Mouse (Mus musculus) naive thymus-derived CD4-positive, alpha-beta T cell, adult 2 months (primary cell): ENCODE data around the gene Yrdc.

Source experiments
- DNase-seq: peaks from one replicate; pipeline ENCODE4 v3.0.0-alpha.2; 2011; ENCODE audit warnings: low read depth

Yrdc gene

DNA sequence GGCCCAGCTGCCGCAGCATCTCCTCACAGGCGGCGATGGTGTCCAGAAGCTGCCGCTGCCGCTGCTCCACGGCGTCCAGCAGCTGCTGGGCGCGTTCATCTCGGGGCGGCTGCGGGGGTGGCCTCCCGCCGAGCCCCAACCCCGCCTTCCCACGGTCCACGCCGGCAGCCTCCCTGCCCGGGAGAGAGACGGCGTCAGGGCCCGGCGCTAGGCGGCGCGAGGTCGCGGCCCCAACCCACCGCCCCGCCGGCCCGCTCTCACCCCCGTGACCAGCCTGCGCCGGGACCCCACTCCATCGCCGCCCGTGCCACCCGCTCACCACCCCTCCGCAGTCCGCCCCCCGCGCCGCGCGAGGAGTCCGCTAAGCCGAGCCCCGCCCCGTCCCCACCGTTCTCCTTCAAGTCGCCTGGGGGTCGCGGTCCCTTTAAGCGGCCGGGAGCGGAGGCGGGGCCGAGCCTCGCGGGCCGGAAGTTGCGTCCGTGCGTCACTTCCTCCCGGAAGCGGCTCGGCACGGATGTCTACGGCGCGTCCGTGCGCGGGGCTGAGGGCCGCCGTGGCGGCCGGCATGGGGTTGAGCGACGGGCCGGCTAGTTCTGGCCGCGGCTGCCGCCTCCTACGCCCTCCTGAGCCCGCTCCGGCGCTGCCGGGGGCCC is at the start of gene Yrdc:
TSS of gene Yrdc (plus strand) at position 419 of the 653 bp plus-strand sequence.
- peak; percentile 94 for DNase-seq

DNA sequence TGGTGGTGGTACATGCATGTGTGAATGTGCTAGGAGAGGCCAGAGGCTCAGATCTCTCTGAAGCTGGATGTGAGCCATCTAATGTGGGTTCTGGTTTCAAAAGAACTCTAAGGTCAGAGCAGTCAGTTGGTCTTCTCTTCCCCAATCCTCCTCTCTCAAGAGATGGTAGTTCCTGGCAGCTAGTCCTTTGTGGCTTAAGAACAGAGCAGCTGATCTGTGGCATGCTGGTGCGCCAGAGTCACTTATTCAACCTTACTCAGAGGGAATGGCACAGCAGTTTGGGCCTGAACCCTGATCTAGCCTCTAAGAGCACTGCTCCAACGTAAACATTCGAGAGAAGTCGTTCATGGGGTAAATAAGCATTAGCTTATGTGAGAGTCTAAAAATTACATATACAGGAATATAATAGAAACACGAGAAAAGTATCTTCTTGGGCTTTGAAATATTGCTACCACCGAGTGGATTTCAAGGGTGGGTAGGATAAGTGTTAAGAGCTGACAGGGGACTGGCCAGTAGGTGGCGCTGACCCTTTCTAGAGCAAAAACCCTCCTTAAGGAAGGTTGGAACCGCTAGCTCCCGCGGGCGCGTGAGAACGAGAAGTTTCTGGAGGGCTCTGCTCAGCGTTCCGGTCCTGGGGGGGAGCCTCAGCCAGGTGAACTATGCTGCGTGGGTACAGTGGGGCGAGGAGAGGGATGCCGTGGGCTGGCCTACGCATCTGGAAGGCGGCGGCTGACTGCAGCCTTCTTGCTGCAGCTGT is 48.7 kb upstream of the Yrdc start, which contains the start of gene Mtf1:
TSS of gene Mtf1 (plus strand) at position 553 of the 757 bp plus-strand sequence.
- peak; percentile 92 for DNase-seq

DNA sequence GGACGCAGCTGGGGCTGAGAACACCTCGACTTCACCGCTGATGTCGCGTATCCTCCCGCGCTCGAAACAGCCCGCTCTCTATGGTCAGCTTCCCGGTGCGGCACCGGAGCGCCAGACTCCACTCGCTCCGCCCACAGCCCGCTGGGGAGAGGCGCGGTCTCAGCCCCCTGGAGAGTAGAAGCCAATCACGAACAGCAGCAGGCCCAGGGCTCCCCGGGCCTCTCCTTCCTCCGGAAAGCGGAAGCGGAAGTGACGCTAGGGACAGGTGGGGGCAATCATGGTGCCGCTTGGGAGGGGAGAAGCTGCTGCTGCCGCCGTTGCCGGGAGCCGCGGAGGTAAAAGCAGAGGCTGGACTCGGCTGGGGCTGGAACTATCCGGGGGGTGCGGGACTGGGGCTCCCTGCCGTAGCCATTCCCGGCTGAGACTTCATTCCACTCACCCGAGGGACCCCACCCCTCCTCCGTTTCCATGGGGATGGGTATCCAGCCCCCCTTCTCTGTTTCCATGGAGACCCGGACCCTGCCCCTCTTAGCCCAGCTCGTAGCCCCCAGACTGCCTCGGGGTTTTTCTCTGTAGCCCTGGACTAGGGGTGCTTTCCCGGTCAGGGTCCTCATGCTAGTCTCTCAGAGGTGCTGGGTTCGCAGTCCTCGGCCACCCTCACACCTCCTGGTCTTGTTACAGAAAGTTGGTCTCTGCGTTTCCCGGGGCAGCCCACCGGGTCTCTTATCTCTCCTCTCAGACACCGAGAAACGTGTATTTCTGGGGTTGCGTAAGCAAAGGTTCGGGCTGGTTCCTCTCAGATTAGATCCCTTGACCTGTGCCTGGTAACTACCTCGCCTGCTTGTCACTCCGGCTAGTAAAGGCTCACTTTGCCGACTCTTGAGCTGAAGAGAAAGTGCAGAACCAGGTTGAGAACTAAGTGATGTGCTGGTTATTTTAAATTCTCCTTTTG is 47.9 kb upstream of the Yrdc start:
- DNase-seq = peak; percentile 98

DNA sequence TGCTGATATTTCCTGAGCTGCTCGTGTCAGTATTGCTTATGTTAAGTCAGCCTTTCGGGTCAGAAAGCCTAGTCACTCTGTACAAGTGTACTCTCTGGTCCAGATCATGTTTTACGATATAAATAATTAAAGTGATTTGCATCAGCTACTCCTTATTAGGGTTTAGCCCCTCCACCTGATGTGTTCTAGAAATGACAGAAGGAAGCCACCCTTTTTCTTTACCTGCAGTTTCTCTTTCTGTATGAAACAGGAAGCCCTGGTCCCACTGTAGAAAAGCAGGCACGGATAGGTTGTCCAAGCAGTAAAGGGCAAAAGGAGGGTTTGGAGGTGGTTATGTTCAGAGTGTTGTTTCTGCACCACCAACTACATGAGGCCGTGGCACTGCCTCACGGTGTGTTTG is 47.1 kb upstream of the Yrdc start:
- DNase-seq = no peak

DNA sequence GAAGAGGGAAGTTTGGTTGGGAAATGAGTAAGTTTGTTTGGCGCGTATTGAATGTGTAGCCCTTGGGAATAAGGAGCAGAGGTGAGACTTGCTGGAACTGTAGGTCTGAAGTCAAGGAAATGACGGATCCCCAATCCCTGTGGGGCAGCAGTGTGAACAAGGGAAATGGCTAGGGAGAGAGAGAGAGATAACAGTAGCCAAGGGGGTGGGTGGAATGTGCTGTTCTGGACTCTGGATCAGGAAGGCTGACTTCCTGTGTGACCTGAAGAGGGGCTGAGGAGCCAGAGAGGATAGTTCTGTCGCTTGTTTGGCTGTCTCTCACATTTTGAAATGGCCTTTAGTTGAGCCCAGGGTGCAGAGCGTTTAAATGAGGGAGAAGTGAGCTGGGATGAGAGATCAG is 42.0 kb upstream of the Yrdc start:
- DNase-seq = no peak

DNA sequence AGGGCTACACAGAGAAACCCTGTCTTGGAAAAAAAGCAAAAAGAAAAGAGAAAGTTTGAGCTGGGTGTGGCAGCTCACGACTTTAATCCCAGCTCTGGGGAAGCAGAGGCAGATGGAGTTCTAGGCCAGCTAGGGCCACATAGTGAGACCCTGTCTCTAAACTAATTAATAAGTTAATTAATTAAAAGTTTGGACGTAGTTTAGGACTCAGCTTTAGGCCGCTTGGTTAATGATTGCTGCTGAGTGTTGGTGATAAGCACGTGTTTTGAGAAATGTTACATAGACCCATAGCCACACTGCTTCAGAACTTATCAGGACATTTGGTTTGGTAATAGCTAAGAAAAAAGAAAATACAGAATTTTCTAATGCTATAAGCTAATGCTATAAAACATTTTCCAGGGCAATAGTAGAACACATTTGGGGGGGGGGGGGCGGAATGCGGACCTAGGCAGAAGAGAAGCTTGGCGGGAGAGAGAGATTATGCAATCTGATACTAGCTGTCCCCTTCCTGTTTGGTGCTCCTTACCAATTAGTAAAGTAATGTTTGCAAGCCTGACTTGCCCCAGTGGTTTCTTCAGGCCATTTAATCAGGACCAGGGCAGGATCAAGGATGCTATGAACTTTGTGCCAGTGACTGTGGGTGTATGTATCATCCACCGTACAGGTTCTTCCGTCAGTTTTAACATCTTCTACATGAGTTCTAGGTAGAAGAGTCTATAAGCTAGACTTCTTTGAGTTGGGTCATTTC is 41.2 kb upstream of the Yrdc start:
- no peak for DNase-seq

DNA sequence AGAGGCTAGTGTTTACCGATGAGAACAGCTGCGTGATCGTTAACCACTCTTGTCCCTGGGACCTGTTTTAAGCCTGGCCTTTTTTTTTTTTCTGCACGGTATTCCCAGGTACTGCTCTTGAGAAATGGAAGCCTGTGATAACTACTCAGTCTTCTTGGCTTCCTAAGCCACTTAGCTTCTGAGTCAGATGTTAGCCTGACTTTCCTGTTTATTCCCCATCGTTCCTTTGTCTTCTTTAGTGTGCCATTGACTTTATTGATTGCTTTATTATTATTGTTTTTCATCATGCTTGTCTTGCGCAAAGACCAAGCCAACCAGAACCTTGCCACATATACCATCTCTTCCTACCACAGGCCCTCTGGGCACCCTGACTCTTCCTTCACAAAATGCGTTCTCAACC is 40.4 kb upstream of the Yrdc start:
- DNase-seq = no peak

DNA sequence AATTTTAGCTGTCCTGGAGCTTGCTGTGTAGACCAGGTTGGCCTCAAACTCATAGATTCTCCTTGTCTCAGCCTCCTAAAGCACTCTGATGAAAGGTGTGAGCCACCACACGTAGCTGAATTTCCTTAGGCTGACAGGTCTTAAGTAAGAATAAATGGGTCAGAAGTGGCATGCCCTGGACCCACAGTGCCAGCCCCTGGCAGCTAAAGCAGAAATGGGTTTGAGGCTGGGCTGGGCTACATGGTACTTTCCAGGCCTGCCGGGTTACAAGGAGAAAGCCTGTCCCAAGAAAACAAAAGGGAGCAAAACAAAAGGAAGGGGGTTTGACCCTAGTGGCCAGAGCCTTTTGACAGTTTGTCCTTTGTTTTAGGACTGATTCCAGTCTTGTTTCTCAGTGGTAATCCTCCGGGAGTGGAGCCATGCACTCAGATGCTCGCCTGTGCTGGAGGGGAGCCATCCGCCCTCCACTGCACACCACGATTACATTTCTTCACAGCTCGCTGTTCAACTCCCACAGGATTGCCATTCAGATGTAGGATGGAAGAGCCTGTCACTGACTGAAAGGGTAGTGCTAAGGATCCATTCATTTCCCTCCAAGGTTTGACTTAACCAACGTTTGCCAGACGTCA is 39.0 kb upstream of the Yrdc start:
- no peak for DNase-seq

DNA sequence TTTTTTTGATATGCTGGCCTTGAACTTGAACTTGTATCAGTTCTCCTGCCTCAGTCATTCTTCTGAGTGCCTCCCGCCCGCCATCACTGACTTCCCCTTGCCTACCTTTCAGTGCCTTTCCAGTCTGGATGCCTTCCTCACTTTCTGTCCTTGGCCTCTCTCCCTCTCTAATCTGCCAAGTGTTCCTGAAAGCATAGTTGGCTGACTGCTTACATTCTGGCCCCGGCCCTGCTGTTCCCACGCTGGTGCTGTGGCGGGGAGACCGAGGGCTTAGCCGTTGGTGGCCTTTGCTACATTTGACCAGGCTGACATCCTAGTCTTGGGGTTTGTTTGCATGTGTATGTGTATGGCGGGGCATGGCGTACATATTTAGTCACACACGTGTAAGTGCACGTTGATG is 34.6 kb upstream of the Yrdc start:
- DNase-seq = no peak

DNA sequence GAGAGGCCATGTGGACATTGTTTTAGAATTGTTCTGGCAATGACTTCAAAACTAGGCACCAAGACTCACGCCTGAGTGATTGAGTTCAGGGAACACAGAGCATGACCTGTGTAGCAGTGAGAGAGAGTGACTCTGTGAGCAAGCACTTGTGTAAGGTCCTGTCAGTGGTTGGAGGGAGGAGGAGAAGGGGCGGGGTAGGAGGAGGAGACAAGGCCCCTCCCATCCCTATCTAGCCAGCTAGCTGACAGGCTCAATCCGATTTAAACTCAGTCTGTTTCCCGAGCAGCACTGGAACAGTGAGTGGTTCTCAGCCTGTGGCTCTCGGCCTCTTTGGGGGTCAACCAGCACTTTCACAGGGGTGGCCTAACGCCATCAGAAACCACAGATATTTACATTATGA is 32.7 kb upstream of the Yrdc start:
- no peak for DNase-seq

DNA sequence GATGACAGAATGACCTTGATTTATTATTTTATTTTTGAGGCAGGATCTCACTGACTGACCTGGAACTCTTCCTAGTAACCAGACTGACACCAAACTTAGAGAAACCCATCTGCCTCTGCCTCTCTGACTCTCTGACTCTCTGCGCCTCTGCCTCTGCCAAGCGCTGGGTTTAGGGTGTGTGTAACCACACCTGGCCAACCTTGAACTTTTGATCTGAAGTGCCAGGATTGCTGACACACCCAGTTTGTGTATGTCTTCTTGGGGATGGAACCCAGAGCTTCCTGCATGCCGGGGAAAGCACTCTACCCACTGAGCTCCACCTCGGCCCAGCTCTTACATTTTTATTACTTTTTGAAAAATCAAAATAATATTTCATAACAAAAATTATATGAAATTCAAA is 31.6 kb upstream of the Yrdc start:
- no peak for DNase-seq

DNA sequence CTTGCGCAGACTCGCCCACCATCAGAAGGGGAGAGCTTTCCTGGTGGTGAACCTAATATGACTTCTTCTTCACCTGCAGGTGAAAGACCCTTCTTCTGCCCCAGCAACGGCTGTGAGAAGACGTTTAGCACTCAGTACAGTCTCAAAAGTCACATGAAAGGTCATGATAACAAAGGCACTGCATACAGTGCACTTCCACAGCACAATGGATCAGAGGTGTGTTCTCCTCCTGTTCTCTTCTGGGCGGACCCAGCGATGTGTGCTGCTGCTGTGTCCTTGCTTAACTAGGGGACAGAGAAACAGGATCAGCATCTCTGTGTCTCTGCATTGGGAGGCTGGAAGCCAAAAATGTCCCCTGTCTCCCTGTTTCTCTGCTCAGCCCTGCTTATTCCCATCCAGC is 25.5 kb upstream of the Yrdc start:
- no peak for DNase-seq

DNA sequence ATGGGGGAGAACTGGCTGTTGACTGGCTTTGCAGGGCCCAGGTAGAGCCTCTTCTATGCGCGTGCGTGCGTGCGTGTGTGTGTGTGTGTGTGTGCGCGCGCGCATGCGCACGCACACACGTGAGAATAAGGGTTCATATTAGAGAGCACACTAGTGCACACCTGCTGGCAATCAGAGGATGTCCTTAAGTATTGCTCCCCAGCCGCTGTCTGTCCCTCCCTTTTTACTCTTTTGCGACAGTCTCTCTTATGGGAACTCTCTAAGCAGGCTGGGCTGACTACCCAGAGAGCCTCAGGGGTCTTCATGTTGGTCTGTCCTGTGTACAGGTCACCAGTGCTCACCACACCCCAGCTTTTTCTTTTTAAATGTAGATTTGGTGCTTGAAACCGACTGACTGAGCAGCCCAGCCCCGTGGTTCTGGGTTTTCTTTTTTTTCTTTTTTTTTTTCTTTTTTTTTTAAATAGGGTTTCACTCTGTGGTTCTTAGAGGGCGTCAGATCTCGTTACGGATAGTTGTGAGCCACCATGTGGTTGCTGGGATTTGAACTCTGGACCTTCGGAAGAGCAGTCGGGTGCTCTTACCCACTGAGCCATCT is 25.0 kb upstream of the Yrdc start:
- no peak for DNase-seq

DNA sequence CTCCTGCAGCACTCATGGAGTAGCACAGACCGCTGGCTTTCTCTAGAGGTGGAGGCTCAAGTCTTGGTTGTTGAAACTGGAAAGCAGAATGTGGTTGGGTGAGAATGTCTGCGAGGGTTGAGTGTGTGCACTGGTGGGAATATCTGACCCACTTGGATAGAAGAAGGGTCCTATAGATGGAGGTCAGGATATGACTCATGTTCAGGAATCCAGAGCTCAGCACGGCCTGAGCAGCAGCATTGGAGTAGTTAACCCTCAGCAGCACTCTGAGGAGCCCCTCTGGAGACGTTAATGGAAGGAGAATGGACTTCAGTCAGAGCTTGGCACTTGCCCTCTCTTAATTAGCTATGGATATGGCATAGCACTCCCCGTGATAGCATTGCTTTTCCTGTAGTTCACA is 20.8 kb upstream of the Yrdc start:
- no peak for DNase-seq

DNA sequence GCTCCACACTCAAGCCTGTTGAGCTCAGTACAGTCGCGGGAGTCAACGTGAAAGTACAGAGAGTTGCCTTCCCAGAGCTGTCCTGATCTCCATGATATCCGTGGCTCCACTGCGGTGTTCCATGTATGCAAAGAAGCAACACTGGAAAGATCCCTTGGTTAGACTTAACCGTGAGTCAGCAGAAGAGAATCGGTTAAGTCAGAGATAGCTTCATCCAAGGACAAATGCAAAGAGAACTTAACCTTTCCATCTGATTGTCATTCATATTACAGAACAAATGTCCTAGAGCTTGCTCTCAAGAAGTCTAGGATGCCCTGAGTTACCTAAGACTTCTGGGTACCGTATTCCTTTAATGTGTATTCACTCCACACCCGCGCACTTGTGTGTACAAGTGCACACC is 17.7 kb upstream of the Yrdc start:
- no peak for DNase-seq

DNA sequence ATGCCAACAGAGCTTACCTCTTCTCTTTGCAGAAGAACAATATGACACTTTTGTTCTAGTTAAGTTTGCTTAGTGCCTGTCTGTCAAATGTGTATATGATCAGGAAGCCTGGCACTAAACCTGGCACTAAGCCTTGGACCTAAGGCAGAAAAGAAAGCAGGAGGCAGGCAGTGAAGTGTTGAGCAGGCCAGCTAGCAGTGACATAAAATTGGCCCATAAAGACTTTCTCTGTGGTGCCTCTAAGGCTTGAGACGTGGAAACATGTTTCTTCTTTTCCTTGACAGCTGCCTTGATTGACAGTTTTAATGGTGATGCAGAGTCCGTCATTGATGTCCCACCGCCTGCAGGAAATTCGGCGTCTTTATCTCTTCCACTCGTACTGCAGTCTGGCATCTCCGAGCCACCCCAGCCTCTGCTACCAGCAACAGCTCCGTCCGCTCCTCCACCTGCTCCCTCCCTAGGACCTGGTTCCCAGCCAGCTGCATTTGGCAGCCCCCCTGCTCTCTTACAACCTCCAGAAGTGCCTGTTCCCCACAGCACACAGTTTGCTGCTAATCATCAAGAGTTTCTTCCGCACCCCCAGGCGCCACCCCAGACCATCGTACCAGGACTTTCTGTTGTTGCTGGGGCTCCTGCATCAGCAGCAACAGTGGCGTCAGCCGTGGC is 12.3 kb upstream of the Yrdc start:
- DNase-seq = no peak

DNA sequence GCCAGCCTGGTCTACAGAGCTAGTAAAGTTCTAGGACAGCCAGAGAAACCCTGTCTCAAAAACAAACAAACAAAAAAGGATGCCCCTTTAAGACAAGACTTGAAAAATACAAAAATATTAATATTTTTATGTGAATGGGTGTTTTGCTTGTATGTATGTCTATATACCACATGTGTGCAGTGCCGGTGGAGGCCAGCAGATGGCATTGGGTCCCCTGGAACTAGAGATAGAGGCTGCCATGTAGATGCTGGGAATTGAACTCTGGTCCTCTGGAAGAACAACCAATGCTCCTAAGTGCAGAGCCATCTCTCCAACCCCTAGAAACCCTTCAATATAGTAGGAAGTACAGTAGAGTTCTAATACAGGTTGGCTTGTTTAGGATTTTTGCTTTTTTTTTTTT is 9.5 kb upstream of the Yrdc start:
- DNase-seq = no peak

DNA sequence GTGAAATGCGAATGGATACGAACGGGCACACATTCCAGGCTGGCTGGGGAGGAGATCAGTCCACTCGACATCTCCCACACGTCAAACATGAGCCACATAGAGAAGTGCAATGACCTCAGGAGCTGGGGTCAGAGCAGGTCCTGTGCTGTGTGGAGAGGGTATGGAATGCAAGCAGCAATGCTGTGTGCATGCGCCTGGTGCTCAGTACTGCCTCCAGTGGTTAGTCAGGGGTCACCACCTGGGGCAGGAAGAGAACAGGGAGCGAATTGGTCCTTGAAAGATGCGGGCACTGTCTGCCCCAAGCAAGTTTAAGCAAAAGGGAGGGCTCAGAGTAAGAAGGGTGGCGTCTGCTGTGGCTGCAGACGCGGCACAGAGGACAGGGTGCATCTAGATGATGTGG is 7.0 kb upstream of the Yrdc start:
- peak; percentile 55 for DNase-seq

DNA sequence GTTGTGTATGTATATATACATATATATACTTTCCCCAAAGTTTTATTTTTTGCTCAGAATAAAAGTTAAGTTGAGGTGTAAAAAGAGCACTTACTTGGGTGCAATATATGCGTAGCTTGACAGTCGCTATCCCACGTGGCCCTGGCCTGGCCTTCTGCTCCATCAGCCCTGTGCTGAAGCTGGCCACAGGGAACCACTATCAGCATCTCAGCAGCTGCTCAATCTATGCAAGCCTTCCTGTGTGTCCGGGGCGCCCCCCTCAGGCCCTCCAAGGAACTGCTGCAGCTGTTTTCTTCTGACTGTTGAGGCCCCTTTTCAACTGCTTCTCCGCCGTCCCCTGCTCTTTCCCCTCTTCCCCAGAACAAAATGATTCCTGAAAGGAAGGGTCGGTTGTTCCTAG is 2.9 kb upstream of the Yrdc start:
- DNase-seq = peak; percentile 83

DNA sequence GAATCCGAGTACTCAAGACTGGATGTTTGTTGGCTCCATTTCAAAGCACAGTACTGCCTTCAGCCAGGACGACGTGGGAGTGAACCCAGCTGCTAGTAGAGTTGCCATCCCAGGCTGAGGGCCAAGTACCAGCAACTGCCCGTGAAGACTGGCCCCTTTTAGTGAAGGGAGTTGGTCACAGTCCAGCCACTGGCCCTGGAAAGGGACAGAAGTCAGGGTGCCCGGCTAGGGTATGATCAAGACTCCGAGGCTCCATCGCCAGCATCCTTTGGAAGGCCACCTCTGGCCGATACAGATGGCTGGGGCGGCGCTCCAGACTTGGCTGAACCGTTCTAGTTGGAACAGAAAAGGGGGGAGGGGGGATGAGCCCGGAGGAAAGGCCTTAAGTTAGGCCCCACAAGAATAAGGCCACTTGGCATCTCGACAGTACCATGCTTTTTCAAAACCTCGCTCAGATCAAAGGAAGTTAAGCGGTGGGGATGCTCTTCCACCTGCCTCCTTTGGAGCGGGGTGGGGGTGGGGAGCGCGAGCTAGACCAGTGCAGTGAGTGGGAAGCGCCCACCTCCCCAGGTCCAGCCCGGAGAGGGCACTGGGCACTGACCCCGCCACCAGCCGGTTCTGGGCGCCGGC is 733 bp upstream of the Yrdc start:
- no peak for DNase-seq
